Mouse (Mus musculus): ENCODE measurements around the gene Tmem151b. TPM values are rescaled to one million over a fixed set of nuclear protein-coding genes. Genes with fewer than 3 reads are reported as not detected.

The Tmem151b gene
- polyA plus RNA-seq, 1 experiment from 2014 or later, result 0.07 TPM

GRCm38 (mm10) chr17:45536264-45536663, 13.2 kb downstream of the Tmem151b start:
- Histone ChIP-seq H3K36me3 (ENCODE audit: insufficient read depth, low read length) (no peaks in the 10 kb centered on the region), H3K4me2 (replicated peaks; ENCODE audit: low read depth, low read length) (no peak overlapping the region), H3K4me3 (ENCODE audit: low read depth, low read length) (no peak overlapping the region), H3K4me1 (ENCODE audit: insufficient read depth, low read depth, low read length) (no peaks in the 10 kb centered on the region), H3K9me3 (ENCODE audit: low read length) (no peaks in the 10 kb centered on the region), H3K27ac (ENCODE audit: low read length) (no peak overlapping the region), H3K27me3 (replicated peaks; ENCODE audit: insufficient read depth, low read length) (no peaks in the 10 kb centered on the region; the same call in 1 of the 2 replicates), H3K9ac (replicated peaks; ENCODE audit: low read depth) (no peak overlapping the region)
- WGBS, result 12% methylated on average over 5 of the region's 5 CpGs
- DNase-seq (ENCODE audit: low spot score) (peak; percentile 26), ATAC-seq (no peak)
- TF ChIP-seq EP300 (IDR thresholded peaks at IDR 0.05), result no peak
- no peak for TF ChIP-seq CTCF (IDR thresholded peaks at IDR 0.05)

- no peak overlapping the region for H3K4me2 ChIP-seq (replicated peaks; ENCODE audit: low read depth, low read length)
- no peaks in the 10 kb centered on the region for H3K4me1 ChIP-seq (ENCODE audit: insufficient read depth, low read depth, low read length)
- DNase-seq (ENCODE audit: low spot score) (no peak), ATAC-seq (no peak)
- no peak overlapping the region for H3K4me3 ChIP-seq (ENCODE audit: low read depth, low read length)
- no peak overlapping the region for H3K9ac ChIP-seq (replicated peaks; ENCODE audit: low read depth)
- H3K27ac ChIP-seq (ENCODE audit: low read length), result no peak overlapping the region
- 40% methylated on average over 15 of the region's 15 CpGs for WGBS
- TF ChIP-seq EP300 (IDR thresholded peaks at IDR 0.05) (no peak), CTCF (IDR thresholded peaks at IDR 0.05) (no peak)
- H3K9me3 ChIP-seq (ENCODE audit: low read length), result no peaks in the 10 kb centered on the region
- peaks cover 6% of the 10 kb centered on the region for H3K27me3 ChIP-seq (replicated peaks; ENCODE audit: insufficient read depth, low read length)
- H3K36me3 ChIP-seq (ENCODE audit: insufficient read depth, low read length), result no peaks in the 10 kb centered on the region
Observed at GRCm38 (mm10) chr17:45532896-45533295, 16.6 kb downstream of the Tmem151b start.

- H3K4me3 ChIP-seq (ENCODE audit: low read depth, low read length), result no peak overlapping the region
- ATAC-seq (no peak), DNase-seq (ENCODE audit: low spot score) (no peak)
- H3K36me3 ChIP-seq (ENCODE audit: insufficient read depth, low read length), result no peaks in the 10 kb centered on the region
- H3K4me2 ChIP-seq (replicated peaks; ENCODE audit: low read depth, low read length), result no peak overlapping the region
- no peak overlapping the region for H3K9ac ChIP-seq (replicated peaks; ENCODE audit: low read depth)
- H3K27me3 ChIP-seq (replicated peaks; ENCODE audit: insufficient read depth, low read length), result peaks cover 6% of the 10 kb centered on the region
- H3K9me3 ChIP-seq (ENCODE audit: low read length), result no peaks in the 10 kb centered on the region
- 43% methylated on average over 13 of the region's 13 CpGs for WGBS
- no peaks in the 10 kb centered on the region for H3K4me1 ChIP-seq (ENCODE audit: insufficient read depth, low read depth, low read length)
- H3K27ac ChIP-seq (ENCODE audit: low read length), result no peak overlapping the region
- TF ChIP-seq EP300 (IDR thresholded peaks at IDR 0.05) (no peak), CTCF (IDR thresholded peaks at IDR 0.05) (no peak)
Observed at GRCm38 (mm10) chr17:45530346-45530782, 19.1 kb downstream of the Tmem151b start.

- no peaks in the 10 kb centered on the region for H3K9me3 ChIP-seq (ENCODE audit: low read length)
- TF ChIP-seq CTCF (IDR thresholded peaks at IDR 0.05), result no peak
- TF ChIP-seq EP300 (IDR thresholded peaks at IDR 0.05), result no peak
- ATAC-seq (no peak), DNase-seq (ENCODE audit: low spot score) (no peak)
- H3K9ac ChIP-seq (replicated peaks; ENCODE audit: low read depth), result no peak overlapping the region
- no peak overlapping the region for H3K4me2 ChIP-seq (replicated peaks; ENCODE audit: low read depth, low read length)
- H3K27me3 ChIP-seq (replicated peaks; ENCODE audit: insufficient read depth, low read length), result peaks cover 9% of the 10 kb centered on the region
- 19% methylated on average over 5 of the region's 5 CpGs for WGBS
- H3K4me3 ChIP-seq (ENCODE audit: low read depth, low read length), result no peak overlapping the region
- peaks cover 4% of the 10 kb centered on the region; the same call in 1 of the 2 replicates for H3K4me1 ChIP-seq (ENCODE audit: insufficient read depth, low read depth, low read length)
- H3K36me3 ChIP-seq (ENCODE audit: insufficient read depth, low read length), result no peaks in the 10 kb centered on the region
- H3K27ac ChIP-seq (ENCODE audit: low read length), result no peak overlapping the region
Observed at GRCm38 (mm10) chr17:45526571-45526970, 22.9 kb downstream of the Tmem151b start.

- H3K9ac ChIP-seq (replicated peaks; ENCODE audit: low read depth), result no peak overlapping the region
Observed at GRCm38 (mm10) chr17:45524961-45525360, 24.5 kb downstream of the Tmem151b start.

GRCm38 (mm10) chr17:45523263-45523662, 26.2 kb downstream of the Tmem151b start, which contains the start of gene Tcte1:
TSS of gene Tcte1 (plus strand) at chr17:45523434.
- Histone ChIP-seq H3K27ac (ENCODE audit: low read length) (no peak within 1 kb of the TSS), H3K4me3 (ENCODE audit: low read depth, low read length) (peak within 1 kb of the TSS; percentile 20; the same call in 1 of the 2 replicates), H3K4me2 (replicated peaks; ENCODE audit: low read depth, low read length) (peak within 1 kb of the TSS; percentile 51), H3K9ac (replicated peaks; ENCODE audit: low read depth) (0 out of 2 replicates have a peak within 1 kb of the TSS, but pooled peaks have one; percentile 23), H3K27me3 (replicated peaks; ENCODE audit: insufficient read depth, low read length) (0 out of 2 replicates have a peak, but pooled peaks cover 3% of the 10 kb centered on the region), H3K9me3 (ENCODE audit: low read length) (no peaks in the 10 kb centered on the region), H3K36me3 (ENCODE audit: insufficient read depth, low read length) (no peaks in the 10 kb centered on the region), H3K4me1 (ENCODE audit: insufficient read depth, low read depth, low read length) (peaks cover 4% of the 10 kb centered on the region; the same call in 1 of the 2 replicates)
- WGBS, result 1% methylated on average over 20 of the region's 21 CpGs
- DNase-seq (ENCODE audit: low spot score) (no peak), ATAC-seq (peak; percentile 62)
- peak; percentile 16; the same call in 1 of the 2 replicates for TF ChIP-seq CTCF (IDR thresholded peaks at IDR 0.05)
- TF ChIP-seq EP300 (IDR thresholded peaks at IDR 0.05), result no peak

More at GRCm38 (mm10) chr17:45524961-45525360, 24.5 kb downstream of the Tmem151b start:
- ATAC-seq (no peak), DNase-seq (ENCODE audit: low spot score) (no peak)
- no peaks in the 10 kb centered on the region for H3K36me3 ChIP-seq (ENCODE audit: insufficient read depth, low read length)
- H3K4me3 ChIP-seq (ENCODE audit: low read depth, low read length), result no peak overlapping the region
- TF ChIP-seq CTCF (IDR thresholded peaks at IDR 0.05) (no peak), EP300 (IDR thresholded peaks at IDR 0.05) (no peak)
- peaks cover 4% of the 10 kb centered on the region; the same call in 1 of the 2 replicates for H3K4me1 ChIP-seq (ENCODE audit: insufficient read depth, low read depth, low read length)
- peaks cover 9% of the 10 kb centered on the region for H3K27me3 ChIP-seq (replicated peaks; ENCODE audit: insufficient read depth, low read length)
- WGBS, result 61% methylated on average over 4 of the region's 4 CpGs
- no peak overlapping the region for H3K4me2 ChIP-seq (replicated peaks; ENCODE audit: low read depth, low read length)
- H3K27ac ChIP-seq (ENCODE audit: low read length), result no peak overlapping the region
- no peaks in the 10 kb centered on the region for H3K9me3 ChIP-seq (ENCODE audit: low read length)
